Mouse (Mus musculus) liver, postnatal 0 days (tissue): ENCODE measurements at regions not wholly inside any gene's neighbourhood (a gene's known extent, or its start where the extent isn't known, plus 50 kb on each side); places are given as distances from the start of the nearest gene placed in this dataset.

Experiments used
- ATAC-seq: fragments of 200-750 bp; cut with Nextera tagmentation; 2 replicates; pipeline ENCODE4 v1.8.0; 2017; ENCODE audit warnings: mild to moderate bottlenecking, moderate library complexity
- DNase-seq: peaks from one replicate; pipeline ENCODE4 v3.0.0-alpha.2; 2016
- H3K27ac ChIP-seq: fragments of 300-500 bp; sonication (generic); 2 replicates; pipeline ENCODE4 v1.5.1; 2014; ENCODE audit warnings: antibody characterized with exemption, moderate library complexity, mild to moderate bottlenecking, low read depth
- H3K27me3 ChIP-seq: fragments of 300-500 bp; sonication (generic); 2 replicates; pipeline ENCODE4 v1.6.1; 2014; ENCODE audit warnings: low read length, control low read depth, mixed read lengths; ENCODE audit not compliant: insufficient read depth
- H3K36me3 ChIP-seq: fragments of 300-500 bp; sonication (generic); replicated peaks from 2 replicates; pipeline ENCODE4 v1.6.1; 2014; ENCODE audit warnings: mild to moderate bottlenecking, control low read depth, low read length, moderate library complexity, mixed read lengths; ENCODE audit not compliant: insufficient read depth
- H3K4me1 ChIP-seq: fragments of 300-500 bp; sonication (generic); 2 replicates; pipeline ENCODE4 v1.6.1; 2014; ENCODE audit warnings: antibody characterized with exemption, mild to moderate bottlenecking, control low read depth; ENCODE audit not compliant: insufficient read depth
- H3K4me2 ChIP-seq: fragments of 300-500 bp; sonication (generic); 2 replicates; pipeline ENCODE4 v1.6.1; 2014; ENCODE audit warnings: low read depth, mild to moderate bottlenecking, low read length, moderate library complexity, mixed read lengths
- H3K4me3 ChIP-seq: fragments of 300-500 bp; sonication (generic); 2 replicates; pipeline ENCODE4 v1.5.1; 2014; ENCODE audit warnings: low read depth, low read length
- H3K9ac ChIP-seq: fragments of 300-500 bp; sonication (generic); replicated peaks from 2 replicates; pipeline ENCODE4 v1.6.1; 2014; ENCODE audit warnings: mild to moderate bottlenecking, moderate library complexity
- H3K9me3 ChIP-seq: fragments of 300-500 bp; sonication (generic); 2 replicates; pipeline ENCODE4 v1.6.1; 2016; ENCODE audit warnings: mild to moderate bottlenecking, control low read depth, low read length, mixed read lengths
- CTCF ChIP-seq: sonication (generic); IDR thresholded peaks from 2 replicates; pipeline ENCODE4 v1.5.1; 2016; ENCODE audit warnings: antibody characterized with exemption, low read depth
- EP300 ChIP-seq: IDR thresholded peaks from 2 replicates; pipeline ENCODE4 v1.6.1; 2016; ENCODE audit warnings: antibody characterized with exemption, low read depth, mild to moderate bottlenecking
- WGBS: fragments of 180-500 bp; shearing (Covaris S2); extraction: QIAGEN DNeasy Blood & Tissue Kit; methylation state at CpG from one replicate; pipeline ENCODE4 v1.1.7; 2014; ENCODE audit not compliant: insufficient replicate concordance; 5-methylcytosine and 5-hydroxymethylcytosine counted together

DNA sequence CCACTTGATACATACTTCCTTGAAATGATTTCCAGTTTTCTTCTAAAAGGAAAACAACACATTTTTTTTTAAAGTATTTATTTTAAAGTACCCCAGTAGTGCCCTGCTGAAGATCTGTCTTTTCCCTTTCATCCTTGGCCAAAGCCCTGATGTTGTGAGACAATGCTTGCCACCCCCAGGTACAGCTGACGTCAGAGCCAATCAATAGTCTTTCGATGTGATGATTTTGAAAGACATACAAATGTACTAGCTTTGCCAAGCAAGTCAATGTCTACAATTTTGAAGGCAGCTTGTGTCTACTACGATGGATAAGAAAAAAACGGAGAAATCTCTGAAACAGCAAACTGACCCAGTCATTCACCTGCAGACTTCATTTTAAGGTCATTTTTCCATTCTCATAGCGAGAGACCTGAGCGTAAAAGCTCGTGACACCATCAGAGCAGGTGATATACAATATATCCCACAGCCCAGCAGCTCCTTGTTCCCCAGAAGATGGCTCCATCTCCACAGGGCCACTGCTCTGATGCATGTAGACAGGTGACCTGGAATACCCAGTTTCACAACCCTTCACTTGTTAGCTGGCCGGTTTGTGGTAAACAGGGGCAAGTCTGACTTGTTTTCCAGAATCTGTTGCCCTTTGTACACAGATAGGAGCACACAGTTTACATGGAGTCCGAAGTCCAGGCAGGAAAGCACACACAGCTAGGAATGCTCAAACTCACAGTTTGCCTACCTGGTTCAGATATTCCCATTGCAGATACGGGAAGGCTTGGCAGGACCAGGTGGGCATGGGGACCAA, 129.0 kb downstream of the Irs2 start:
- no peak overlapping the region; the same call in 1 of the 2 replicates for H3K9ac ChIP-seq
- no peaks in the 10 kb centered on the region for H3K36me3 ChIP-seq
- no peak overlapping the region for H3K4me2 ChIP-seq
- no peaks in the 10 kb centered on the region for H3K9me3 ChIP-seq
- peaks cover 6% of the 10 kb centered on the region; the same call in 1 of the 2 replicates for H3K4me1 ChIP-seq
- ATAC-seq (peak; percentile 95), DNase-seq (peak; percentile 49)
- H3K27me3 ChIP-seq: no peaks in the 10 kb centered on the region
- WGBS: 56% methylated on average over 10 of the region's 10 CpGs
- peak; percentile 55 for TF ChIP-seq CTCF
- peak; percentile 86 for TF ChIP-seq EP300
- H3K27ac ChIP-seq: peak overlapping the region; percentile 90
- no peak overlapping the region for H3K4me3 ChIP-seq

DNA sequence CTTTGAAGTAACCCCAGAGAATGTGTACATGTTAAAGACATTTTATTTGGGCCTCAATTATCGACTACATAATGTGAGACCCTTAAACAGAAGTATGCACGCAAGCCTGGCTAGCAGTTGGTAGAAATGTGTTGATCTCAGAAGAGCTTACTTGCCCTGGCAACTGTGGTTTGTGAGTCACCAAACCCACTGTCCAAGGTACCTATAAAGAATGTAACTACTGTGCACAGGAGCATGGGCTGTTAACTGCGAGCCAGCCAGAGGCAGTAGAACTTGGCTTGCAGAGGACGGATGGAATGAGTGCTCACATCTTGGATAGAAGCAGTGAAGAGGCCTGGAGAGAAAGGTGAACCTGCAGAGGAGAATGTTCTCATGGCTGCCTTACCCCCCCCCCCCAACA, 129.9 kb downstream of the Irs2 start:
- no peaks in the 10 kb centered on the region for H3K27me3 ChIP-seq
- H3K4me1 ChIP-seq: peaks cover 6% of the 10 kb centered on the region; the same call in 1 of the 2 replicates
- no peaks in the 10 kb centered on the region for H3K9me3 ChIP-seq
- DNase-seq: no peak
- peak overlapping the region; percentile 90 for H3K27ac ChIP-seq
- TF ChIP-seq EP300: no peak
- TF ChIP-seq CTCF: no peak
- no peak overlapping the region for H3K4me3 ChIP-seq
- H3K36me3 ChIP-seq: no peaks in the 10 kb centered on the region
- no peak for ATAC-seq
- peak overlapping the region; percentile 26; the same call in 1 of the 2 replicates for H3K9ac ChIP-seq
- 73% methylated on average over 4 of the region's 4 CpGs for WGBS
- H3K4me2 ChIP-seq: no peak overlapping the region

DNA sequence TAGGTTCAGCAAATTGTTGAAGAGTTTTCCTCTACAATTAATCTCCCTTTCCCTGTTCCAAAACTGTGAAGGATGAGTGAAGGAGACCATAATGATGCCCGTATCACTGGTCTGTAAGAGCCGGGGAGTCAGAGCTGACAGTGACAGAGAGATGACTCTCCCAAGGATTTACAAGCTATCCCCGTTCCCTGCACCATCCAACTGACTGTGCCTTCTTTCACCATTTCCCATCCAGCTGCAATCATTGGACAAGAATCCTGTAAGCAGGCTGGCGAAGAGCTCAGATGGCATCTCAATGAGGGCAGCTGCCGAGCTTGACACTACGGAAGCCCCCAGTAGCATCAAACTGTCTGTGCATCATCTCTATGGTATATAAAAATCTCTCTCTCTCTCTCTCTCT, 133.1 kb downstream of the Irs2 start:
- Histone ChIP-seq H3K9me3 (no peaks in the 10 kb centered on the region), H3K27me3 (no peaks in the 10 kb centered on the region), H3K4me1 (peaks cover 4% of the 10 kb centered on the region), H3K27ac (no peak overlapping the region), H3K4me3 (no peak overlapping the region), H3K36me3 (no peaks in the 10 kb centered on the region), H3K9ac (no peak overlapping the region), H3K4me2 (no peak overlapping the region)
- no peak for DNase-seq
- 78% methylated on average over 6 of the region's 6 CpGs for WGBS
- no peak for ATAC-seq
- TF ChIP-seq CTCF (no peak), EP300 (no peak)

GRCm38 (mm10) chr8:10871451-10871850, 136.8 kb downstream of the Irs2 start:
- no peak for TF ChIP-seq CTCF
- TF ChIP-seq EP300: no peak
- no peaks in the 10 kb centered on the region for H3K9me3 ChIP-seq
- no peak overlapping the region for H3K9ac ChIP-seq
- no peak for DNase-seq
- no peaks in the 10 kb centered on the region for H3K36me3 ChIP-seq
- 65% methylated on average over 7 of the region's 7 CpGs for WGBS
- H3K4me3 ChIP-seq: no peak overlapping the region
- ATAC-seq: no peak
- no peak overlapping the region for H3K4me2 ChIP-seq
- no peaks in the 10 kb centered on the region for H3K27me3 ChIP-seq
- peaks cover 6% of the 10 kb centered on the region; the same call in 1 of the 2 replicates for H3K4me1 ChIP-seq
- H3K27ac ChIP-seq: no peak overlapping the region

- ATAC-seq: no peak
- WGBS: 76% methylated on average over 13 of the region's 13 CpGs
- no peaks in the 10 kb centered on the region for H3K9me3 ChIP-seq
- H3K27me3 ChIP-seq: no peaks in the 10 kb centered on the region
- no peak overlapping the region for H3K27ac ChIP-seq
- no peaks in the 10 kb centered on the region for H3K36me3 ChIP-seq
- no peak for TF ChIP-seq CTCF
- no peak overlapping the region for H3K4me2 ChIP-seq
- no peak overlapping the region for H3K9ac ChIP-seq
- H3K4me3 ChIP-seq: no peak overlapping the region
- peaks cover 6% of the 10 kb centered on the region; the same call in 1 of the 2 replicates for H3K4me1 ChIP-seq
- no peak for DNase-seq
These were observed 137.7 kb downstream of the Irs2 start for GRCm38 (mm10) chr8:10870423-10871055.

- Histone ChIP-seq H3K9ac (no peak overlapping the region), H3K36me3 (no peaks in the 10 kb centered on the region), H3K4me2 (no peak overlapping the region), H3K9me3 (no peaks in the 10 kb centered on the region), H3K27me3 (no peaks in the 10 kb centered on the region), H3K4me3 (no peak overlapping the region), H3K4me1 (peaks cover 6% of the 10 kb centered on the region; the same call in 1 of the 2 replicates), H3K27ac (no peak overlapping the region)
- 78% methylated on average over 10 of the region's 10 CpGs for WGBS
- DNase-seq (no peak), ATAC-seq (no peak)
- no peak for TF ChIP-seq EP300
- no peak for TF ChIP-seq CTCF
These were observed 138.4 kb downstream of the Irs2 start for GRCm38 (mm10) chr8:10869866-10870265.
